Mouse (Mus musculus) liver, embryonic 11.5 days (tissue): Measurements from ENCODE around the gene Espn. TPM values are rescaled to one million over a fixed set of nuclear protein-coding genes. Genes with fewer than 3 reads are reported as not detected.

Experiments used
- ATAC-seq: fragments of 200-750 bp; cut with Nextera tagmentation; replicated peaks from 2 replicates; pipeline ENCODE4 v1.8.0; 2017; ENCODE audit warnings: moderate number of reproducible peaks, mild to moderate bottlenecking, moderate TSS enrichment, moderate library complexity; ENCODE audit not compliant: low FRiP score
- DNase-seq: peaks from one replicate; pipeline ENCODE4 v3.0.0-alpha.2; 2017; ENCODE audit warnings: low spot score
- H3K27ac ChIP-seq: fragments of 300-500 bp; sonication (generic); 2 replicates; pipeline ENCODE4 v1.5.1; 2014; ENCODE audit warnings: mild to moderate bottlenecking, low read depth, low read length, control low read depth
- H3K27me3 ChIP-seq: fragments of 300-500 bp; sonication (generic); replicated peaks from 2 replicates; pipeline ENCODE4 v1.6.1; 2014; ENCODE audit warnings: low read length, mixed read lengths; ENCODE audit not compliant: control insufficient read depth, insufficient read depth
- H3K36me3 ChIP-seq: fragments of 300-500 bp; sonication (generic); 2 replicates; pipeline ENCODE4 v1.6.1; 2014; ENCODE audit warnings: mild to moderate bottlenecking, low read length, moderate library complexity, mixed read lengths; ENCODE audit not compliant: control insufficient read depth, insufficient read depth
- H3K4me1 ChIP-seq: fragments of 300-500 bp; sonication (generic); replicated peaks from 2 replicates; pipeline ENCODE4 v1.6.1; 2014; ENCODE audit warnings: low read length, mixed read lengths; ENCODE audit not compliant: control insufficient read depth, insufficient read depth
- H3K4me2 ChIP-seq: fragments of 300-500 bp; sonication (generic); 2 replicates; pipeline ENCODE4 v1.6.1; 2014; ENCODE audit warnings: mild to moderate bottlenecking, control low read depth, moderate library complexity
- H3K4me3 ChIP-seq: fragments of 300-500 bp; sonication (generic); 2 replicates; pipeline ENCODE4 v1.5.1; 2014; ENCODE audit warnings: low read depth, low read length, control low read depth
- H3K9ac ChIP-seq: fragments of 300-500 bp; sonication (generic); 2 replicates; pipeline ENCODE4 v1.6.1; 2014; ENCODE audit warnings: low read depth, low read length, control low read depth
- H3K9me3 ChIP-seq: fragments of 300-500 bp; sonication (generic); 2 replicates; pipeline ENCODE4 v1.6.1; 2016; ENCODE audit warnings: low read length, inconsistent platforms, mixed read lengths; ENCODE audit not compliant: control insufficient read depth
- WGBS: fragments of 180-500 bp; shearing (Covaris S2); extraction: QIAGEN DNeasy Blood & Tissue Kit; methylation state at CpG from one replicate; pipeline ENCODE4 v1.1.7; 2014; 5-methylcytosine and 5-hydroxymethylcytosine counted together
- polyA plus RNA-seq: library from polyadenylated mRNA; unstranded; fragments of >200 nt; fragmentation: Nextera tagmentation; extraction: Ambion mirVana; gene quantifications from 2 replicates; pipeline ENCODE4 v1.2.1, GENCODE M21; 2014

Espn gene
- polyA plus RNA-seq, 1 experiment from 2014 or later: 5.3 TPM

- 39% methylated on average over 6 of the region's 6 CpGs for WGBS
- H3K9me3 ChIP-seq: no peaks in the 10 kb centered on the region
- H3K4me2 ChIP-seq: no peak overlapping the region
- H3K9ac ChIP-seq: no peak overlapping the region
- H3K27ac ChIP-seq: no peak overlapping the region
- H3K36me3 ChIP-seq: no peaks in the 10 kb centered on the region
- H3K4me1 ChIP-seq: peaks cover 11% of the 10 kb centered on the region
- no peak overlapping the region for H3K4me3 ChIP-seq
- H3K27me3 ChIP-seq: peaks cover 34% of the 10 kb centered on the region
- no peak for DNase-seq
- ATAC-seq: no peak
Observed at GRCm38 (mm10) chr4:152136112-152136875, 15.9 kb downstream of the Espn start.

GRCm38 (mm10) chr4:152135363-152135762 is 16.8 kb downstream of the Espn start:
- H3K4me1 ChIP-seq: peaks cover 14% of the 10 kb centered on the region
- no peak overlapping the region for H3K4me3 ChIP-seq
- H3K27me3 ChIP-seq: peaks cover 41% of the 10 kb centered on the region
- DNase-seq: no peak
- ATAC-seq: no peak
- H3K36me3 ChIP-seq: no peaks in the 10 kb centered on the region
- WGBS: 78% methylated on average over 12 of the region's 12 CpGs
- H3K9me3 ChIP-seq: no peaks in the 10 kb centered on the region
- H3K9ac ChIP-seq: no peak overlapping the region
- no peak overlapping the region for H3K27ac ChIP-seq
- no peak overlapping the region for H3K4me2 ChIP-seq

GRCm38 (mm10) chr4:152134507-152134906 is 17.7 kb downstream of the Espn start:
- DNase-seq: peak; percentile 50
- no peak overlapping the region for H3K4me3 ChIP-seq
- H3K9ac ChIP-seq: no peak overlapping the region
- H3K27ac ChIP-seq: no peak overlapping the region
- H3K27me3 ChIP-seq: peaks cover 49% of the 10 kb centered on the region
- ATAC-seq: no peak
- no peaks in the 10 kb centered on the region for H3K9me3 ChIP-seq
- H3K4me2 ChIP-seq: no peak overlapping the region
- no peaks in the 10 kb centered on the region for H3K36me3 ChIP-seq
- peaks cover 14% of the 10 kb centered on the region for H3K4me1 ChIP-seq

- Histone ChIP-seq H3K9ac (no peak overlapping the region), H3K36me3 (no peaks in the 10 kb centered on the region), H3K9me3 (no peaks in the 10 kb centered on the region), H3K27me3 (peaks cover 62% of the 10 kb centered on the region), H3K27ac (no peak overlapping the region), H3K4me2 (no peak overlapping the region), H3K4me3 (no peak overlapping the region), H3K4me1 (peaks cover 7% of the 10 kb centered on the region)
- no peak for DNase-seq
- WGBS: 50% methylated on average over 5 of the region's 5 CpGs
- ATAC-seq: no peak
Observed at GRCm38 (mm10) chr4:152133213-152133612, 19.0 kb downstream of the Espn start.

DNA sequence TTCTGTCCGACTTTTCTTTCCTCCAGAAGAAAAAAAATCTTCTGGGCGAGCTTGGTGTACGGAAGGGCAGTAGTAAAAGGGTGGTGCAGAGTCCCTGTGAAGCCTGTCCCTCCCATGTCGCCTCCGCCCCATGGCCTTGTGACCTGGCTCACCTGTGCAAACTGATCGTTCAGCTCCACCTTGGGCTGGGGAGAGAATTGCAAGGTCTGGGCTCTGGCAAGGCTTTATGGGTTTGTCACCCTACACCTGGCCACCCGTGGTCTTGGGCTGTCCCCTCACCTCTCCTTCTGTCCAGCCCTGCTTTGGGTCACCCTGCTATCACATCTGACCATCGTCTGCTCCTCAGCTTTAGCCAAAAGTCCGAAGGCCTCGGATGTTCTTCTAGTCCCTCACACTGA is 19.4 kb downstream of the Espn start:
- no peak overlapping the region for H3K27ac ChIP-seq
- peaks cover 67% of the 10 kb centered on the region for H3K27me3 ChIP-seq
- no peak overlapping the region for H3K9ac ChIP-seq
- H3K9me3 ChIP-seq: no peaks in the 10 kb centered on the region
- no peak for DNase-seq
- no peak overlapping the region for H3K4me3 ChIP-seq
- peaks cover 6% of the 10 kb centered on the region for H3K4me1 ChIP-seq
- ATAC-seq: no peak
- WGBS: 30% methylated on average over 10 of the region's 10 CpGs
- no peaks in the 10 kb centered on the region for H3K36me3 ChIP-seq
- H3K4me2 ChIP-seq: no peak overlapping the region

DNA sequence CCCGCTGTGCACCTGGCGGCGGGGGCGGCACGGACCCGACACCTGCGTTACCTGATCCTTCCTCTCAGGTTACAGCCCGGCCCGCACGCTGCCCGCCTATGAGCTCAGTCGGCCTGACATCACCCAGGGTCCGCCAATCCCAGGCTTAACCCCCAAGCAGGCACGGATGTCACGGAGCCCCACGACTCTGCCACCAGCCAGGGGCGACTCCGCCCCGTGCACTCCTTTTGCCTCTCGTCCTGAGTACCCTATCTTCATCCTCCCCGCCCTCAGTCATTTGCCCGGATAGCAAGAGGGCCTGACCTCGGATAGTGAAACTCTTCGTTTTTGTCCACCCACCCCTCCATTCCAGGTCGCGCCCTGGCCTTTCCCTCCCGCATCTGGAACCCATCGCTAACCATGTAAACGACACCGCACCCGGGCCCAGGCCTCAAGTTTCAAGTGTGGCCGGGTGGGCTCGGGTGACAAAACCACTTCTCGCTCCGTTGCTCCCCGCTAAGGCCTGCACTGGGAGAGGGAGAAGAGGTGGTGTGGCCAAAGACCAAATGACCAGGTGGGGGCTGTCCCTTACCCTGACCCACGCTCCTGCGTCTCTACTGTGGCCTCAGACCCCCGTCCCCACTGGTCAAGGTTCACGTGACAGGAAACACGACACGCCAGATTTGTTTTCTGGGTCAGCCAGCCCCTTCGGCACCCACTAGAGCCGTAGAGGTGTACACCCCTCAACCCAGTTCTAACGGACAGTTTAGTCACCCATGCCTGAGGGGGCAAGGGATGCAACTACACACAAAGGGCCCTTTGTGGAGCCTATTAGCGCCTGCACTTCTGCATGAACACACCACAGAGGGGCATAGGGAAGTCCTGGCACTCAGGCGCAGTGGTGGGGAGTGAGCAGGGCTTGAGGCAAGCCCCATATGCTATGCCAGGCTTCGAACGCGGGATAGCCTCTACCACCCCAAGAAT is 20.1 kb downstream of the Espn start:
- no peak overlapping the region for H3K27ac ChIP-seq
- H3K4me1 ChIP-seq: peaks cover 6% of the 10 kb centered on the region
- 8% methylated on average over 50 of the region's 50 CpGs for WGBS
- no peak for DNase-seq
- no peaks in the 10 kb centered on the region for H3K9me3 ChIP-seq
- H3K4me2 ChIP-seq: peak overlapping the region; percentile 68
- H3K9ac ChIP-seq: no peak overlapping the region
- H3K27me3 ChIP-seq: peaks cover 73% of the 10 kb centered on the region
- ATAC-seq: no peak; the same call in 1 of the 2 replicates
- H3K36me3 ChIP-seq: no peaks in the 10 kb centered on the region
- peak overlapping the region; percentile 34 for H3K4me3 ChIP-seq

DNA sequence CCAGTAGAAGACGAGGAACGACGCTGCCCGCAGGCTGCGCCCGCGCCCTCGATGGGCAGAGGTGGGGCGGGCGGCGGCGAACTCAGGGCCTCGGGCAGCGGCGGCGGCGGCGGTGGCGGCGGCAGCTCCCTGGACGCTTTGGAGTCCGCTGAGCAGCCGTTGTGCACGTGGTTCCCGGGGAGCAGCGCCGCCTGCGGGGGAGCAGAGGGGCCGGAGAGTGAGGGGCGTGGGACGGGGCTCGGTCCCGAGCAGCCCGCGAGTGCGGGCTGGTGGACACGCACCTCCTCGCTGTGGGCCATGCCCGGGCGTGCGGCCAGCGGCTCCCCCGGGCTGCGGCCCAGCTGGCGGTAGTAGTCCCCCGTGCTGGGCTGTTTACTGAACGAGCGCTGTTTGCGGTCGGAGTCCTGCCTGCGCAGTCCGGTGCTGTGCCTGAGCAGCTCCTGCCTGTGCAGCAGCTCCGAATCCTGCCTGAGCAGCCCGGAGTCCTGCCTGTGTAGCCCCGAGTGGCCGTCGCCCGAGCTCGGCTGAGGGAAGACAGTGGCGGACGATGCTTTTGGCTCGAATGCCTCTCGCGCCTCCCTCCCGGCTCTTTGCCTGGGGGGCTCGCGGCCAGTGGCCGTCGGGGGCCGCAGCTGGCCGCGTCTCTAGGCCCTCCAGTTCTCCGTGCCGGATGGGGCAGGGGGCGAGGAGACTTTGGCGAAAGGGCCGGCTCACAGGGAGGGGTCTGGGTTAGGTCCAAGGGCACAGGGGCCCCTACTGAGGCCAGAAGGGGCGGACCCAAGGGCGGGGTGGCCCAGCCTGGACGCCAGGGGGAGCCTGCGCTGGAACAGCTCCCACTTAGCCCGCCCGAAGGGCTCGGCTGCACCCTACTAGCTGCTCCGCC is 21.2 kb downstream of the Espn start:
- no peak for DNase-seq
- H3K4me1 ChIP-seq: peaks cover 6% of the 10 kb centered on the region
- H3K4me2 ChIP-seq: peak overlapping the region; percentile 68
- H3K9ac ChIP-seq: peak overlapping the region; percentile 5; the same call in 1 of the 2 replicates
- H3K36me3 ChIP-seq: no peaks in the 10 kb centered on the region
- H3K27ac ChIP-seq: no peak overlapping the region
- H3K9me3 ChIP-seq: no peaks in the 10 kb centered on the region
- peaks cover 81% of the 10 kb centered on the region for H3K27me3 ChIP-seq
- H3K4me3 ChIP-seq: peak overlapping the region; percentile 34
- under 1% methylated on average over 85 of the region's 85 CpGs for WGBS
- ATAC-seq: peak; percentile 73

DNA sequence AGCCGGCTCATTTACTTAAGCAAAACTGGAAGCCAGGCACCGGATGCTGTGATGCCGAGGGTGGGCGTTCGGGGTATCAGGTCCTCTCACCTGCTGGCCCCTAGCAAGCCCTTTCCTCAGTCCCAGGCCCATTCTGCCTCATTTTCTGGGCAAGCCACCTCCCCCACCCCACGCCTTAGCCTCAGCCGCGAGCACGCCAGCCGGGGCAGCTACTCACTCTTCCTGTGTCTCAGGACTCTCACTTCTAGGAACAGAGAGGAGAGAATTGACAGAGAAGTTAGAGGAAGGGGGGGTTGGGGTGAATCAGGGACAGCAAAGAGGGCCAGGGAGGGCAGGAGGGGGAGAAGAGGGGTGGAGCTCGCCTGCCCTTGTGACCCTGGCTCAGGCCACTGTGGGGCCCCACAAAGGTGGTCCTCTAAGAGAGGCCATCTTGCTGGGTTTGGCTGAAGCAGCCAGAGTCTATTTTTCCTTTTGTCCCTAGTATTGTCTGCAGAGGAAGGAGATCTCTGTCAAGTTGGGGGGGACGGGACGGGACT is 22.7 kb downstream of the Espn start:
- H3K4me2 ChIP-seq: peak overlapping the region; percentile 68
- 36% methylated on average over 13 of the region's 13 CpGs for WGBS
- H3K27me3 ChIP-seq: peaks cover 97% of the 10 kb centered on the region
- H3K27ac ChIP-seq: no peak overlapping the region
- H3K9me3 ChIP-seq: no peaks in the 10 kb centered on the region
- ATAC-seq (no peak), DNase-seq (no peak)
- peaks cover 13% of the 10 kb centered on the region for H3K4me1 ChIP-seq
- H3K9ac ChIP-seq: no peak overlapping the region
- H3K36me3 ChIP-seq: no peaks in the 10 kb centered on the region
- peak overlapping the region; percentile 22; the same call in 1 of the 2 replicates for H3K4me3 ChIP-seq
